Mouse (Mus musculus) erythroblast, adult 5-6 weeks (primary cell): Measurements from ENCODE around the gene Coq10b. TPM values are rescaled to one million over a fixed set of nuclear protein-coding genes. Genes with fewer than 3 reads are reported as not detected.
"Not testable (repeated sequence)": the region's sequence is repeated elsewhere in the genome, so short reads cannot be mapped to it uniquely, and the experiment has no call there.

Experiments used
- ATAC-seq: replicated peaks from 2 replicates; pipeline ENCODE4 v1.8.0; 2016; ENCODE audit warnings: moderate number of reproducible peaks, mild to moderate bottlenecking, moderate TSS enrichment, inconsistent platforms; ENCODE audit not compliant: poor library complexity, low FRiP score, severe bottlenecking
- total RNA-seq, 2 experiments: library from RNA; stranded (forward) in 1 of 2; stranded (reverse) in 1 of 2; fragments of 150-400 nt in 1 of 2; fragments of 200-764, 138-1000 nt in 1 of 2; gene quantifications; 2 replicates each; pipeline versions ENCODE4 v1.2.3 to v1.2.4; 2015 to 2017; ENCODE audit warnings: low replicate concordance in 2 of 2

Gene Coq10b
- total RNA-seq (2015; ENCODE audit: low replicate concordance) (16.3 and 27.3 TPM in 2 replicates), total RNA-seq (2017; ENCODE audit: low replicate concordance) (24.2 and 35.4 TPM in 2 replicates)

GRCm38 (mm10) chr1:55052355-55052953, at the start of gene Coq10b:
TSS of gene Coq10b (plus strand) at chr1:55052770.
- peak; percentile 97 for ATAC-seq

- not testable (repeated sequence) for ATAC-seq
Measured at GRCm38 (mm10) chr1:55008313-55008712, 44.3 kb upstream of the Coq10b start.

- no peak for ATAC-seq
Measured at GRCm38 (mm10) chr1:55012513-55012912, 40.1 kb upstream of the Coq10b start.

GRCm38 (mm10) chr1:55021907-55022306, 30.7 kb upstream of the Coq10b start:
- no peak for ATAC-seq

- ATAC-seq: peak; percentile 37
Measured at GRCm38 (mm10) chr1:55025656-55026430, 26.7 kb upstream of the Coq10b start.

GRCm38 (mm10) chr1:55026444-55027252, 25.9 kb upstream of the Coq10b start:
- ATAC-seq: peak; percentile 65

- ATAC-seq: peak; percentile 93
Measured at GRCm38 (mm10) chr1:55027253-55027801, 25.2 kb upstream of the Coq10b start, which contains the start of gene Sf3b1. TSS of gene Sf3b1 (minus strand) at chr1:55027481.

- no peak for ATAC-seq
Measured at GRCm38 (mm10) chr1:55027966-55028365, 24.6 kb upstream of the Coq10b start.

GRCm38 (mm10) chr1:55028512-55029249, 23.9 kb upstream of the Coq10b start:
- no peak for ATAC-seq

- no peak for ATAC-seq
Measured at GRCm38 (mm10) chr1:55029446-55029845, 23.1 kb upstream of the Coq10b start.

GRCm38 (mm10) chr1:55031026-55031779, 21.4 kb upstream of the Coq10b start:
- no peak for ATAC-seq

GRCm38 (mm10) chr1:55039944-55040343, 12.6 kb upstream of the Coq10b start:
- ATAC-seq: no peak

- peak; percentile 91 for ATAC-seq
Measured at GRCm38 (mm10) chr1:55041691-55042090, 10.9 kb upstream of the Coq10b start.

- no peak for ATAC-seq
Measured at GRCm38 (mm10) chr1:55042246-55042645, 10.3 kb upstream of the Coq10b start.

- no peak for ATAC-seq
Measured at GRCm38 (mm10) chr1:55043164-55043563, 9.4 kb upstream of the Coq10b start.

GRCm38 (mm10) chr1:55048841-55049587, 3.6 kb upstream of the Coq10b start:
- no peak for ATAC-seq

GRCm38 (mm10) chr1:55051671-55052070, 899 bp upstream of the Coq10b start:
- no peak for ATAC-seq

GRCm38 (mm10) chr1:55053005-55053404, 435 bp downstream of the Coq10b start:
- ATAC-seq: peak; percentile 79
